Mouse (Mus musculus) yolk sac, embryonic 10.5 days (tissue): ENCODE data around the gene Arl6ip4.
A peak's percentile ranks its signal among the peaks of the same experiment; 100 is the strongest.

Experiments
- DNase-seq: peaks from one replicate; pipeline ENCODE4 v3.0.0-alpha.2; 2017; ENCODE audit warnings: low spot score

Gene Arl6ip4

DNA sequence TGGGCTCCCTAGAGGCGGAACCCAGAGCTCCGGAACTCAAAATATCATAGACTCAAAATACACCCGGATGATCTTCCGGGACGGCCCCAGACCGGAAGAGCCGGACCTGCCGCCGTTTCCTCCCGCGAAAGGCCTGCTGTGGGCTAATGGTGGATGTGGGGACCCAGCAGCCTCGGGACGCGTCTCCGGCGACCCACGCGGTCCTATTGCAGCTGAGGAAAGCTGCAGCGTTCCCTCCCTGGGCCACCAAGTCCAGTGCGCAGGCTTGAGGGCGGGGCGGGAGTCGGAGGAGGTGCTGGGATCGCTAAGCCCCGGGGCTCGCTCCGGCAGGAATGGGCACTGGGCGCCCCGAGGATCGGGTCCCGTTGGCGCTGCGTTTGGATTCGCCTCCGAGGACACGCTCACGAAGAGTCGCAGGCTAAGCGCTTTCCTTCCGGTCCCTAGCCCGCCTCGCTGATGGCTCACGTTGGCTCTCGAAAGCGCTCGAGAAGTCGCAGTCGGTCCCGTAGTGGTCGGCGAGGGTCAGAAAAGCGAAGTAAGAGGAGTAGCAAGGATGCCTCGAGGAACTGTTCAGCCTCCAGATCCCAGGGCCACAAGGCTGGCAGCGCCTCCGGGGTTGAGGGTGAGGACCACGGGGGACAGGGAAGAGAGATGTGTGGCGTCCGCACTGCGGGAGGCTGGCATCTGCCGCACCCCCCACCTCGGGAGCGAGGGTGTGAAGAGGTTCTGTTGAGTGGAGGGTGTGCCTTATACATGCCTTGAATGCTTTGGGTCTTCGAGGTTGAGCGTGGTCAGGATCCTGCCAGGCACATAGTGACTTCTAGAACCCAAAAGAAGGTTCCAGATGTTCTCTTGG, at the start of gene Arl6ip4:
Arl6ip4 (plus strand) TSS at position 100 of the 856 bp plus-strand sequence.
- DNase-seq, result peak; percentile 77

DNA sequence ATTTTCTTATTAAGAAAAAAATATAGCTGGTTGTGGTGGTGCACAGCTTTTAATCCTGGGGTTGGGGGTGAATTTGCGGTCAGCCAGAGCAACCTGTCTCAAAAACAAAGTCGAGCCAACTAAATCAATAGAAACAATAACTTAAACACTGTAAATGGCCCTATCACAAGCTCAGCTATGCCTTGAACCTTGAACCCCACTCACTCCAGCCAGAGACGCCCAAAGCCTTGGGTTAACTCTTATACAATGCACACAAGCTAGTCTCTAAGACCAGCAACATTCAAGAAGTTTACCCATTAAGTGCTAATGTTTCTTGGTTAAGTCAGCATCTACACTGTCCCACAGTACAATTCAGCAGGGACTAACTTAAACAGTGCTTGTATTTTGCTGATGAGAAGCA, 46.2 kb upstream of the Arl6ip4 start:
- DNase-seq, result no peak

DNA sequence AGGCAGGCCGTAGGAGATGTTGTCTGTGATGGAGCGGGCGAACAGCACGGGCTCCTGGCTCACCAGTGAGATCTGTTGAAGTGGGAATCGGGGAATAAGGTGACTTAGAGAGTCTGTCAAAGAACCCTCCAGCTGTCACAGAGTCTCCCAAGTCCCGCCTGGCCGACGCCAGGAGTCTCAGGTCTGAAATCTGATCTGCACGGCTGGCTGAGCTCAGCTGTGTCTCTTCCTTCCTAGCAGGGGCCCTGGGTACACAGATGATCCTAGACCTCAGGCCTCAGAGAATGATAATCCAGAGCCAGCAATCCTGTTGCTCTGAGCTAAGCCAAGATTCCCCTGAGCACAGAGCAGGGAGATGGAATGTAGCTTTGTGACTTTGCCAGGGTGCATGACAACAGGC, 42.2 kb upstream of the Arl6ip4 start:
- no peak for DNase-seq

DNA sequence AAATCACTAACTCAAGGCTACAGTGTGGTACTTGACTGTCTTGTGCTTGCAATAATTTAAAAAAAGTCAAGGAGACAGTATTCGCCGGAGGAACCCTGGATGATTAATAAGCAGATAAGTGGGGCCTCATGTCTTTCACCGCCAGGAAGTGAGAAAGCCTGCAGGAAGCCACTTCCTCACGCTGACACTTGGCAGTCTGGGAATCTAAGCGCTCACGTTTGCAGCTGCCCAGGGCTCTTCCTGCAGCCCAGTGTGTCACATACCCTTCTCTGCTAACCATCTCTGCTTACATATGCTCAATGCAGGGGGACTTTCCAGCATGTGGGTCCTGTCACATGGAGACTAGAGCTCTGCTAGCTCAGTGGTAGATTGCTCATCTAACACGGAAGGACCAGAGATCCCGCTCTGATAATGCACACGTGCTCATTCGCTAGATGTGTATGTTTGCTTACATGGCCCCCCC, 41.0 kb upstream of the Arl6ip4 start:
- no peak for DNase-seq

DNA sequence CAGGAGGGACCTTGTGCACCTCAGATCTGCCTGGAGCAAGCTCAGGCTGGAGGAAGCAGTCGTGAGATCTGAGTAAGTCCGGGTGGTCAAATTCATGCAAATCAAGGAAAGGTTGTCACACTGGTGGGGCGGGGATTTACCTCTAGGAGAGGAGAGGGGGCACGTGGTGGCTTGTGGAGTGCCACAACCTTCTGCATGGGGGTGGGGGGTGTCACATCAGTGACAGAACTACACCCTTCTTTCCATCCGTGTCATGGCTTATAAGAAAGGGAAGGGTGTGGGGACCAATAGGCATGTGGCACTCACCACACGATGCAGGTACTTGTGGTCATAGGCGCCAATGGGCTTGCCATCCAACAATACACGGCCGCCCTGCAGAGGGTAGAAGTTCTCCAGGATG, 40.2 kb upstream of the Arl6ip4 start:
- DNase-seq, result no peak

DNA sequence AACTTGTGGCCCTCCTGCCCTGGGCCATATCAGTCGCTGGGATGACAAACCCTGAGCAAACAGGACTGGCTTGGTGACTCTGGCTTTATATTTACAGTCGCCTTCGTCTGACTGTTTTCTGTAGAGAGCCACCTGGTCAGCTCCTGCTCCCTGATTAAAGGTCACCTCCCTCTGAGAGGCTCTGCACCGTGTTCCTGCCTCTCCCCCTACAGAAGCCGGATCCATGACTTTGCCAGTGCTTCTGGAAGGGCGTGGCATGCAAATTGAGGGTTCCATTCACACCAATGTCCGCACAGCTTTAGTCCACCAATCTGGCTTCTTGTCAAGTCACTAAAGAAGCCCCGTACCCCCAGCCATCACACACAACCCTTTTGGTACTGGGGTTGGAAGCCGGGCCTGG, 39.3 kb upstream of the Arl6ip4 start:
- DNase-seq, result peak; percentile 76

DNA sequence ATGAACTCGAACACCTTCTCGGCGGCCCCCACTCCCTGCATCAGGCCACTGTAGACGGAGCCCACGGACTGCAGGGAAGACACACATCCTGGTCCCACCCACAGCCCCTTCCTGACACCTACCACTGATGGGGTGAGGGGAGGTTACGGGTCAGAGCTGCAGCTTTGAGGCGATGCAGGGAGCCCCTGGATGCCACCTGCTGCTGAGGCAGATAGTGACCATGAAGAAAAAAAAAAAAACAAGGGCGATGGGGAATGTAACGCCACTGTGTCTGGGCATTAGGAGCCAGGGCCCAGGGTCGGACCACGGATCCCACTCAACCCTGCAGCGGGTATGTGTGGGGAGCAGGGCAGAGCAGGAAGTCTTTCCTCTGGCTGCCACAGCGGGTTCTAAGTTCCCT, 38.6 kb upstream of the Arl6ip4 start:
- no peak for DNase-seq

DNA sequence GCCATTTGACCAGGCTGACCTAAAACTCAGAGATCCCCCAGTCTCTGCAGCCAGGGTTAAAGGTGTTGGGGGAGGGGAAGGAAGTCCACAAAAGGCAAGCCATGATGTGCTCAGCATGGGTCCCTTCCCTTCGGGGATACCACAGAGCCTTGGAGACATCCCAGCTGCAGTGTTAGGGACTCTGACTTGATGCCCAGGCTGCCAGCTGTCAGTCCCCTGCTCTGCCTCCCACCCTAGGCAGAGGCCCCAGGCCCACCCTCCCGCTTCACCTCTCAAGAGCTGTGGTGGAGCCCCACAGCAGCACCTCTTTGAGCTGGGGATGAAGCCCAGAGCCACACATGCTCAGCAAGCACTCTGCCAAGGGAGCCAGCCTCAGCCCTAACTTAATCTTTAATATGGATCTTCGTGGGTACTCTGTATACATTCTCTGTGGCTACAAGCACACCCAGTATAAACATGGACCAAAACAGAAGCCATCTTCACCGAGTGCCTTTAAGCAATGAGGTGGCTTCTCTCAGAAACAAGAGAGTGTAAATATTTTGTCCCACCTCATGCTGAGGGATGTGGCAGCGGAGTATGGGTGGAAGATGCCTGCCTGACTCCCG, 37.9 kb upstream of the Arl6ip4 start:
- DNase-seq, result no peak

DNA sequence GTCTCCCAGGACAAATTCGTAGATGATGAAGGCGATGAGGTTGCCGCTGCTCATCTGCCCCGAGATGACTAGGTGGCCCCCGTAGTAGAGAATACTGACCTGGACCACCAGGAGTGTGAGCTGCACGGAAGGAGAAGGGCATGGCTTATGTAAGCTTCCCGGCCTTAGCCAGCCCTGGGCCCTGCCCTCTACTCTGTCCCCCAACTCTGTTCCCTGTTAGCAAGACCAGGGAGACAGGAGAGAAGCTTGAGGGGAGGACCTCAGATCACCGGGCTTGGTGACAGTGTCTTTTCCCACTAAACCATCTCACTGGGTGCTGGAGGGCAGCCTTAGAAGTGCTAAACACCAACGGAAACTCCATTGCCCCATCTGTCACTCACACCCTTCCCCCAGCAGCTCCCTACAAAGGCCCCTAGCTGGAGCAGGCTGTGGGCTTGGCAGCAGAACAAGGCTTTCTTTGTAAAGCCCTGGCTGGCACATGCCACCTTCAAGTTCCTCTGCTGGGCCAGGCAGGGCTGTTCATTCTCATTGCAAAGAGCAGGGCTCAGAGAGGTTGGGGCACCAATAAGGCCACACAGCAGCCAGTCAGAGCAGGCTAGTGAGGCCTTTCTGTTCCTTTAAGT, 37.0 kb upstream of the Arl6ip4 start:
- DNase-seq, result no peak

DNA sequence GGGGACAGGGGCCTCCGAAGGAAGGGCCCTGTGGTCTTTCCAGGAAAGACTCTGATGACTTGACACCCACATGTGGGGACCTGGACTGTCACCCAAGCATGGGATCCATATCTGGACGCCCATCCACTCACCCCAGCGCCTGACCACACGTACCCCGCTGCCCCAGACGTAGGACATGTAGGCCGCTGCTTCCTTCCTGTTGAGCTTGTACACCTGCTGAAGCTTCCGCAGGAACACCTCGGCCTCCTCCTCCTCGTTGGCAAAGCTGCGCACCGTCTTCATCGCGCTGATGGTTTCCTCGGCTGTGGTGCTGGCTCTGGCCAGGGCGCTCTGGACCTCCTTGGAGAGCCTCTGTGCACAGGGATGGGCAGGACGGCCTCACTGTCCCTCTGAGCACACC, 36.0 kb upstream of the Arl6ip4 start:
- no peak for DNase-seq

DNA sequence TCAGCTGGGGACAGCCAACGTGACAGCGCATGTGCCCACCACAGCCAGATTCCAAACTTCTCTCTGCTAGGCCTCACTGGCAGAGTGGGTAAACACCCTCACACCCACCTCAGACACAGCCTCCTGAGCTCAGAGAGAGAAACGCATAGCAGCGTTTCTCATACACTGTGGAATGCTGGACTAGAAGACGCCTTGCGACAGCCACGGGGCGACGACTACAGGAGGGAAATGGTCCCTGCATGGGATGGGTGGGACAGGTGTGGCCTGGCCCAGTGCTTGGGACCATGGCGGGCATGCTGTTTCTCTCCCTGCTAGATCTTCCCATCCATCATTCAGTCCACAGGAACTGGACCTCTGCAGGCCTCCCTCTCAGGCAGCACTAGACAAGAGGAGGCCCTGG, 33.4 kb upstream of the Arl6ip4 start:
- no peak for DNase-seq

DNA sequence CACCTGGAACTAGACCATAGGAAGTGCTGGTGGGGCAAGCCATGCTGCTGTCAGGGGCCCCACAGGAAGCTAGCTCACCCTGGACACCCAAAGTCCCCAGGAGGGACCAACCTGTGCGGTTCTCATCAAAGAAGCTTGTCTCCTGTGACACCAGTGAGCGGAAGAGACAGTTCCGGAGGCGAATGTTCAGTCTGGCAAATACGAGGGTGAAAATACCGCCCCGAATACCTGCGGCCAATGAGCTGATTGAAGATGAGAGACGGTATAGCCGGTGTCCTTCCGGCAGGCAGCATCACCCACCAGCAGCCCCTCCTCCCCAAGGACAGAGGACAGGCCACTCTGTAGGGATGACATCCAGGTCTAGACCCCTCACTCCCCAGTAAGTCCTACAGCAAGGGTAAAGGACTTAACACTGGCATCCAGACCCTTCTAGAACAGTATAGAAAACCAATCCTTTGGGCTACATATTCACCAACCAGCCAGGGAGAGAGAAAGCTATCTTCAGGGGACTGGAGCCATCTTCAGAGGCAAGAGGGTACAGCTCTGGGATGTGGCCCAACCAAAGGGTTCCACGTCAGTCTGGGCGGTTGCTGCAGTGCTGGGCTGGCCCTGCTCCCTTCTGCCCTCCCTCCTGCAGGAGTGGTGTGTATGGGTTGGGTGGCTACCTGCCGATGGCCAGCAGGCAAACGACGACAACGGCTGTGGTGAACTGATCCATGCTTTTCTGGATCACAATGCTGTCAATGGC, 32.8 kb upstream of the Arl6ip4 start:
- DNase-seq, result no peak

DNA sequence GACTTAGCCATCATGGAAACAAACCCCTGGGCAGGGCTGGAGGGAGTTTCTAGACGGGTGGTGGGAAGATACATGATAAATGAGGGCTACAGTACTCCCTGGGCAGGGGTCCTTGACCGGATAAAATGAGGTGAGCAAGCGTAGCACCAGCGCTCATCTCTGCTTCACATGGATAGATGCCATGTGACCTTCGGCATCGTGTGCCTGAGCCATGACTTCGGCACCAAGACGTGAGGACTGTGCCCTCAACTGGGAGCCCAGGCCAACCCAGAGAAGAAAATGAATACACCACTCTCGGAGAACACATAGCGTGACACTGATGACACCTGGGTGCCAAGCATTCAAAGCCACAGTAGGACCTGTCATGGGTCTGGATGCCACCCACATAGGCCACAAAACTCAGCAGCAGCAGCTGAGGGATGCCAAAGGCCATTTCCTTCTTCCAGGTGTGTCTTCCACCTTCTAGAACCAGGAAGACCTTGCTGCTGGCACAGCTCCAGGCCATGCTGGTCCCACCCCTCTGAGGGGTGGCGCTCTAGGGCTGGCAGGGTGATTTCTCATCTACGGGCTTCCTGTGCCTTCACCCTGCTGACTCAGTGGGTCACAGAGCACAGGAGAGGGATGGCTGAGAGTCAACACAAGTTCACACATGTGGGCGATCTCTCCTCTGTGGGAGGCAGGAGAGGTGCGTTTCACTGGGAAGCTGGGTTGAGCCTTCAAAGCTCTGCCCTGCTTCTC, 31.9 kb upstream of the Arl6ip4 start:
- no peak for DNase-seq

DNA sequence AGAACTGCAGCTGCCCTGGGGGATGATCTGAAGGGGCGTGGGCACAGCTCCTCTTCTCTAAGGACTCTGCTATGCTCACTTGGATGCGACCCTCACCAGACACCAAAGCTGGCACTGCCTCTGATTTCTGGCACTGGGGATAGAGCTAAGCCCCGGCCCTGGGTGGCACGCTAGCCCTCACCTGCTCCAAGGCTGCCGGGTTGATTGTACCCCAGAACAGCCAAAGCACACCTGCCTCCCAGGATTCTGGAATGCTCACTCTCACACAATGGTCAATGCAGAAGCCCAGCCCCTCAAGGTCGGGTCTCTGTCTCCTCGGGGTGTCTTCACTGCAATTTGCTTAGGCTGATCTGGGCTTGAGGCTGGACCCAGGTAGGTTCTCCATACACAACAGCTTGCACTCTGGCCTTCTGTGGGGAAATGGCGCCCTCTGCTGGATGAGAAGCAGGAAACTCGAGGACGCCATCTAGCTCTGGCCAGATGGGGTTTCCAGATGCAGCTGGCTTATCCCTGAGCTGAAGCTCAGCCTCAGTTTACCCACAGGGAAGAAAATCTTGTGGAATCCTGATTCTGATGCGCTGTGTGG, 31.2 kb upstream of the Arl6ip4 start:
- peak; percentile 75 for DNase-seq

DNA sequence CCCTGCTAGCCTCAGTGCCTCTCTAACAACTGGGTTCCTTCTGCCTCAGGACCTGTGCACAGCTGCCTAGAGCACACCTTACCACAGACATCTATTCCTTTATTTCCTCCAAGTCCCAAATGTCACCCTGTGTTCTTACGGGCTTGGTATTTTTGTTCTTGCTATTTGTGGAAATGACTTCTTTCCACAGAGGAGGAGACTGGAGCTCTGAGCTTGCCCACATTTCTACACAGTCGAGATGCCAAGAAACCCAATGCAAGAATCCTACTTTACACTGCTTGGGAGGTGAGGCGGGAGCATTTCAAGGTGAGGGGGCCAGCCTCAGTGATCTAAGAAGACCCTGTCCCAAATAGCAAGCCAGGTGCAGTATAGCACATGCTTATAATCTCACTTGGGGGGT, 30.4 kb upstream of the Arl6ip4 start:
- no peak for DNase-seq

DNA sequence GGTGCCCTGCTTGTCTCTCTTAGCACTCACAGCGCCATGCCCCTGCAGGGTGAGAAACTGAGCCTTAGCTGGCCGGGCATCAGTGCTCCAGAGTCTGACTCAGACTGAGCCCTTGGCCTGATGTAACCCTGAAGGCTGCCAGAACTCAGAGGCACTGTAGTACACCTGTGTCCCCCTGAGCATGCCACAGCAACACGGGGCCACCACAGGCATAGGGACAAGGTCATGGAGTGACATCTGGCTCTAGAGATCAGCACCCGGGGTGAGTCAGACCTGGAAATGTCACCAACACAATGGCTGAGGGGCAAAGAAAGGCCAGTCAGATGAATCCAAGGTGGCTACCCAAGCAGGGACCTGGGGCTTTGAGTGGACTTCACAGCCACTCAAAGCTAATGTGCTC, 29.0 kb upstream of the Arl6ip4 start:
- no peak for DNase-seq

DNA sequence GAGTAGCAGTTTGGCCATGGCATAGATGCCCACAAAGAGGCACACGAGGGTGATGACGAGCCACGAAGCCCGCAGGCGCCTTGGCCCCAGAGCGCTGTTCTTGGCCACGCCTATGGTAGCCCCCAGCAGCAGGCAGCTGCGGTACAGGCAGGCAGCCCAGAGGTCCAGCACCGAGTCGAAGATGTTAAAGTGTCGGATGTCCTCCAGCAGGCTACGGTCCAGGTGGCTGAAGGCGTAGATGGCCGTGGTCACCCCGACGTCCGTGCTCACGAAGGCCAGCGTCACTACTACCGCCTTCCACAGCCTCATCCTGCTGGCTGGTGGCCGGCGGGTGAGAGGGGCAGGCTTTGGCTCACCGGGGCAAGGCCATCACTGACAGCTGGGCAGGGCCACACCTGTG, 26.0 kb upstream of the Arl6ip4 start:
- no peak for DNase-seq

DNA sequence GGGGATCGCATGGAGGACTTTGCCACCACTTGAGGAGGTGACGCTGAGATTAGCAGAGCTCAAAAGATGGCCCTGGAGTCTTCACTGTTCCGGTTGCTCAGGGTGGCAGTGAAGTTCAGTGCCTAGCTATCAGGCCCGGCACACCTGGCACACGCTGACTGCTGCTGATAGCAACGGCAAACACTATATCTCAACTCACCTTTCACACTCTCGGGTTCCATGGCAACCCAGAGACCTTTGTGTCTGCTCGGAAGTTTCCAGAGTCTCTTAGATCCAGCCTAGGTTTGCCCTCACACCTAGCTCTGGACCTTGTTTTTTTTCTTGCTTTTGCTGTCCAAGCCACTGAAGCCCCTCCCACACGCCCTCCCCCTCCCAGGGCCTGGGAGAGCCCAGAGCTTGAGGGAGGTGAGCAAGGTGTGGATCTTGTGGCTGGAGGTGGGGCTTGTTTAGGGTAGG, 23.9 kb upstream of the Arl6ip4 start:
- DNase-seq, result peak; percentile 75

DNA sequence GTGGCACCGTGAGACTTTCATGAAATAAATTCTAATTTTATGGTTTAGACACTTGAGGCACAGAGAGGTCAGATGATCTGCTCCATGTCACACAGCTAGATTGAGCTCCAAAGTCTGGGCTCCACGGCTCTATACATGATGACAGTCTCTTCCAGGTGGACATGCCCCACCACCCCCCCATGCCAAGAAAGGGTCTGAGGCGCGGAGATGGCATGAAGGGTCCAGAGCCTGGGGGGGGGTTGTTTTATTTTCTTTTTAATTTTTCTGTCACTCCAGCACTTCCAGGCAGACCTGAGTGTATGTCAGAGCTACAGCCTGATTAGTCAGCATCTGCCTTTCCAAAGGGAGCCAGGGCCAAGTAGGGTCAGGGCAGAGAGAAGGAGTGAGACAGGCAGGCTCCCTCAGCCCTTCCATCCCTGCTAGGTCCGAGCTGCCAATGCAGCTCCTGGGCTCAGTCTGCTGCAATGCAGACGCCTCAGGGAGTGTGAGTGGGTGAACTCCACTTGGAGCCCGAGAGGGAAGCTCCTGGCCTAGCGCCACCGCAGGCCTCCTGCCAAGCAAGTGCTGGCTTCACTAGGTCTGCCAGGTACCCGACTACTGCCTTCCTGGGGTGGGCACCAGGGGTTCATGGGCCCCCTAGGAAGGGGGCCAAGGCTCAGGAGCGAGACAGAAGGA, 22.6 kb upstream of the Arl6ip4 start:
- DNase-seq, result no peak

DNA sequence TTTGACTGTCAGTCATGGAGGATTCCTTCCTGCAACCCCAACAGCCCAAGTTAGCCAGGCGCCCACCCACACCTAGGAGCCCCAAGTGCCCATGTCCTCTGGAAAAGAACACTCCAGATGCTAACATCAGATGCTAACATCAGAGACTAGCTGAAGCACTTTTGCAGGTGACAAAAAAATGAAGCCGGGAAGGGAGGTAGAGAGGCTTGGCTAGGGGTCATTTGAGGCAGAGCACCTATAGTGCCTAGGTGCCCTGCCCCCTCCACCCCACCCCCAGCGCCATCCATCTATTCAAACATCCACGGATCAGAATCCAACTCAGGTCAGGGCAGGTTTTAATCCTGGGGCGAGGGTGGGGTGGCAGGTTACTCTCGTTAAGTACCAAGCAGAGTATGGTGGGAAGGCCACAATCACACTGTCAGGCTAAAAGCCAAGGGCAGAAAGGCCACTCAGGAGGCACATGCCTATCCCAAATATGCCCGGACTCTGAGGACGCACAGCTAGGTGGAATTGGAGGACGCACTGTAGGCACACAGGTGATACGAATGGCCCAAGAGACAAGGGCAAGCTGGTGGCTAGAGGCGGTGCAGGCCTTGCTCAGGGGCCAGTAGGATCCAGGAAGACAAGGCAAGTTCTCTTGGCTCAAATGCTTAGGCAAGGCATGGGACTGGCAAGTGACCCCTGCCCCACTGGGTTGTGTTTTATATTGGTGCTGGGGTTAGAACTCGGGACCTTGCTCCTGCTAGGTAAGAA, 21.9 kb upstream of the Arl6ip4 start:
- no peak for DNase-seq
